Mouse (Mus musculus) skeletal muscle tissue, adult 2 months (tissue): ENCODE data around the gene Usf2.
"Not testable (repeated sequence)": the region's sequence is repeated elsewhere in the genome, so short reads cannot be mapped to it uniquely, and the experiment has no call there.

Experiments used
- DNase-seq: peaks from one replicate; pipeline ENCODE4 v3.0.0-alpha.2; 2012; ENCODE audit warnings: low read depth, low spot score

Usf2 gene

GRCm38 (mm10) chr7:30958109-30958865 is 1.7 kb upstream of the Usf2 start:
- DNase-seq, result no peak

GRCm38 (mm10) chr7:30957367-30957783 is 772 bp upstream of the Usf2 start:
- DNase-seq, result peak; percentile 89

- DNase-seq, result no peak
Observed at GRCm38 (mm10) chr7:30956357-30956751, 249 bp downstream of the Usf2 start.

- DNase-seq, result peak; percentile 91
Observed at GRCm38 (mm10) chr7:30955584-30956356, 833 bp downstream of the Usf2 start.

- no peak for DNase-seq
Observed at GRCm38 (mm10) chr7:30954971-30955520, 1.6 kb downstream of the Usf2 start.

- no peak for DNase-seq
Observed at GRCm38 (mm10) chr7:30954036-30954435, 2.6 kb downstream of the Usf2 start.

GRCm38 (mm10) chr7:30953459-30953858 is 3.1 kb downstream of the Usf2 start:
- no peak for DNase-seq

GRCm38 (mm10) chr7:30952441-30953265 is 4.0 kb downstream of the Usf2 start:
- DNase-seq, result no peak

GRCm38 (mm10) chr7:30949902-30950301 is 6.7 kb downstream of the Usf2 start:
- DNase-seq, result not testable (repeated sequence)

GRCm38 (mm10) chr7:30945876-30946275 is 10.7 kb downstream of the Usf2 start:
- DNase-seq, result no peak

- not testable (repeated sequence) for DNase-seq
Observed at GRCm38 (mm10) chr7:30945466-30945865, 11.1 kb downstream of the Usf2 start.

- not testable (repeated sequence) for DNase-seq
Observed at GRCm38 (mm10) chr7:30944706-30945105, 11.9 kb downstream of the Usf2 start.

- no peak for DNase-seq
Observed at GRCm38 (mm10) chr7:30943909-30944635, 12.5 kb downstream of the Usf2 start, which contains the start of gene Hamp. TSS of gene Hamp (minus strand) at chr7:30944032.

GRCm38 (mm10) chr7:30942365-30942764 is 14.2 kb downstream of the Usf2 start:
- not testable (repeated sequence) for DNase-seq

GRCm38 (mm10) chr7:30940070-30940469 is 16.5 kb downstream of the Usf2 start:
- not testable (repeated sequence) for DNase-seq

GRCm38 (mm10) chr7:30935422-30936099 is 21.0 kb downstream of the Usf2 start:
- not testable (repeated sequence) for DNase-seq

GRCm38 (mm10) chr7:30924581-30924980 is 32.0 kb downstream of the Usf2 start, which contains the start of gene Hamp2:
TSS of gene Hamp2 (minus strand) at chr7:30924681.
- not testable (repeated sequence) for DNase-seq

GRCm38 (mm10) chr7:30924071-30924470 is 32.5 kb downstream of the Usf2 start:
- DNase-seq, result no peak

- not testable (repeated sequence) for DNase-seq
Observed at GRCm38 (mm10) chr7:30922490-30922889, 34.1 kb downstream of the Usf2 start.

- DNase-seq, result no peak
Observed at GRCm38 (mm10) chr7:30920217-30920616, 36.4 kb downstream of the Usf2 start.
